Mouse (Mus musculus) E14TG2a.4 (cell line): ENCODE measurements around the gene Ran.

Experiments used
- CTCF ChIP-seq: conservative IDR thresholded peaks from 2 replicates; pipeline ENCODE4 v1.5.1; 2014; ENCODE audit warnings: low read length
- POU5F1 ChIP-seq: IDR thresholded peaks from 2 replicates; pipeline ENCODE4 v1.6.1; 2014; ENCODE audit warnings: low read length, borderline replicate concordance

DNA sequence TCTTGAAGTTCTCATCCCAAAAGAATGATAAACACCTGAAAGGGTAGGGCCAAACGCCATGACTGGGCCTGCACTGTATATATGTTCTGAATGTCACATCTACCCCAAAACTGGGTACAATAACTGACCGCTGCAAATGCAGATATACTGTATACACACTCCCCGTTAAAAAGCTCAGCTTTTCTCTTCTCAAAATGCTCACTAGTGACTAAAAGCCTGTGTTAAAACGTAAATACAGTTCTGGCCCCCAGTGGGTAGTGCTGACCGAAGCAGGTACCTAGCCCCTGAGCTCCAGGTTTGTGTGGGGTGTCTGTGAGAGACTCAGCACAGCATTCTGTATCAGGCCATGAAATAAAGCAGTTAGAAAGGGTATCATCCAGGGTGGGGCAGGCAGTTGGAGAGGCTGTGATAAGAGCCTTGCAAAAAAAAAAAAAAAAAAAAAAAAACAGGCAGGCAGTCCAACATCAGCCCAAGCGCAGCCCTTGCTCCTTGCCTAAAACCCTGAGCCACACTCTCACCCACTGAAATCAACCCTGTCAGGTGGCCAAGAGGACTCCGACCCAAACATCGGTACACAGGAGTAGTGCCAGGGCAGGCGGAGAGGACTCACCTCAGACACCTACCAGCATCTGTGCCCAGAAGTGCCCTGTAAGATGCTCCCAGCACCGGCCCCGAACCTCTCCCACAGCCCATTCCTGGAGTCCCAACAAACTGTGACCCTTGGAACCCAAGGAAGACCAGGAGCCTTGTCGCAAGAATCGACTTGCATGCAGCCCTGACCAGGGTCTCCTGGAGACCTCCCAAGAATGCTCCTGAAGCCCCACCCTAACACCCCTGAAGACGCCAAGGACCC, 12.5 kb upstream of the Ran start:
- TF ChIP-seq CTCF (no peak), POU5F1 (no peak)
